Mouse (Mus musculus): ENCODE data around the gene Prkar2a. TPM values are rescaled to one million over a fixed set of nuclear protein-coding genes. Genes with fewer than 3 reads are reported as not detected.
"Not testable (repeated sequence)": the region's sequence is repeated elsewhere in the genome, so short reads cannot be mapped to it uniquely, and the experiment has no call there.

Prkar2a gene
- total RNA-seq (2017): 13.1 to 24.5 TPM (median 23.8 TPM) in 3 replicates

GRCm38 (mm10) chr9:108689106-108689505, at the start of gene Prkar2a:
Prkar2a (plus strand) TSS chr9:108689314.
- ATAC-seq (replicated peaks; ENCODE audit: insufficient number of reproducible peaks, low FRiP score, low TSS enrichment, poor library complexity, severe bottlenecking): no peak

GRCm38 (mm10) chr9:108639825-108640224, 49.3 kb upstream of the Prkar2a start:
- peak; percentile 56; the same call in 1 of the 2 replicates for ATAC-seq (replicated peaks; ENCODE audit: insufficient number of reproducible peaks, low FRiP score, low TSS enrichment, poor library complexity, severe bottlenecking)

GRCm38 (mm10) chr9:108648166-108648565, 40.9 kb upstream of the Prkar2a start:
- ATAC-seq (replicated peaks; ENCODE audit: insufficient number of reproducible peaks, low FRiP score, low TSS enrichment, poor library complexity, severe bottlenecking): no peak

DNA sequence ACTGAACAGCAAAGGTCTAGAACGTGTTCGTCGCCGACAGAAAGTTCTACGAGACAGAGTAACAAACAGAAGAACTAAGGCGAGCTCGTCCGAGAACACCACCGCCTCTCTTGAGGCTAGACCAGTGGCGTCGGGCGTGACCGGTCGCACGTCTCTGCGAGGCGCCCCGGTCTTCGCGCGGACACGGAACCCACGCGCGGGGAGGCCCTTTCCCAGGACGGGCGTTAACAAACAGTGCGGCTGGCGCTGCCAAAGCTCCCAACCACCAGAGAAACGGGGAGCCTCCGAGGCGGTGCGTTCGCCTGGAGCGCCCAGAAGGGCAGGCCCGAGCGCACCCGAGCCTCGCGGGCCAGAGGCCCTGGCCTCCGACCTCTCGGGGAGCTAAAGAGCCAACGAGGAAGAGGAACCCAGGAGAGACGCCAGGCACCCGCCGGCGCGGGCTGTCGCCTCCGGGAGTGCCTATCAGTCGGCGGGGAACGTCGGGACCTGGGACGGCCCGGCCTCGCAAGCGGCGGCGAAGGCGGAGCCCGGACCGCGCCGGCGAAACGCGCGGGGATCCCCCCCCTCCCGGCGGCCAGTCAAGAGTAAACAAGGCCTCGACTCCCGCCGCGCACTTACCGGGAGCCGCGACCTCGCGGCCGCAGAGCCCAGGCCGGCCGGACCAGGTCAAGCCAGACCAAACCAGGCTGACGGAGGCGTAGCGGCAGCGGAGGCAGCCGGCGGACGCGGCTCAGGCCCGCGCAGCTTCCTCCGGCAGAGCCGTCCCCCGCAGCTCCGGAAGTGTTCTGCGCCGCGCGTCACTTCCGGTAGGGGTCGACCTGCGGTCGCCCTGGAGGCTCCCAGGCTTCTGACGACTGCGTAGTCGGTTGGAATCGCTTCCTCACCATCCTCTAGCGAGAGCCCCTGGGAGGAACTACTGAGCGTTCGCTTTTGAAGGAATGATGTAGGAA, 40.2 kb upstream of the Prkar2a start, which contains the start of gene Arih2:
TSS of gene Arih2 (minus strand) at position 776 of the 950 bp plus-strand sequence.
- ATAC-seq (replicated peaks; ENCODE audit: insufficient number of reproducible peaks, low FRiP score, low TSS enrichment, poor library complexity, severe bottlenecking): peak; percentile 95

DNA sequence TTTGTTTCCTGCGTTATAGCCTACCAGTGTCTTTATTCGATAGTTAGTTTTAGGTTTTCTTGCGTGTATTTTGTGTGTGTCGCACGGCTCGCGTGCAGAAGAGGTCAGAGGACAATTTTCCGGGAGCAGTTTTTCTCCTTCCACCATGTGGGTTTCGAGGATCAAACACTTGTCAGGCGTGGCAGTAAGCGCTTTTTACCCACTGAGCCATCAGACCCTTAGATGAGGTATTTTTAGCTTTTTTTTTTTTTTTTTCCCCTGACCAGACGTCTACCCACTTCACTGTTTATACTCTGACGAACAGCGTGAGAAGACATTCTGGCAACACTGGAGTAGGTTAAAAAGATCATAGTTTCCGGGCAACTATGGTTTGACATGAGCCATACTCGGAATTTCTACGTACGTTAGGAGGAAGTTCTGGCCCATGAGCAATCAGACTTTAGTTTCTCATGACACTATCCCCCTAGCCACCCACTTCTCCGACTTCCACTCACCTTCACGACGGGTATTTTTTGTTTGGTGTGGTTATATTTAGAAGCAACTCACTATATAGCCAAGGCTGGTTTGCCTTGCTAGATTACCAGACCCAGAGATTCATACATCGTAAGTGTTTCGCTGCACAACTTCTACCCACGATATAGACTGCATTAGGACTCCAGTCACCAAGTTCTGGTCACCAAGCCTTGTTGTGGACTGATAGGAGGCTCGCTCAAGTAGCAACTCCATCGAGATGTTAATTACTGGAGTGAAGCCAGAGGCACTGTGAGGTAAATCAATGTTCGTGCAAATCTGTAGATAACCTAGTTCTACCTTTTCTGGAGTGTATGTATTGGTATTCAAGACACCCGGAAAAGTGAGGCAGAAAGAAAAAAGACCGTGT, 39.3 kb upstream of the Prkar2a start:
- peak; percentile 41; the same call in 1 of the 2 replicates for ATAC-seq (replicated peaks; ENCODE audit: insufficient number of reproducible peaks, low FRiP score, low TSS enrichment, poor library complexity, severe bottlenecking)

DNA sequence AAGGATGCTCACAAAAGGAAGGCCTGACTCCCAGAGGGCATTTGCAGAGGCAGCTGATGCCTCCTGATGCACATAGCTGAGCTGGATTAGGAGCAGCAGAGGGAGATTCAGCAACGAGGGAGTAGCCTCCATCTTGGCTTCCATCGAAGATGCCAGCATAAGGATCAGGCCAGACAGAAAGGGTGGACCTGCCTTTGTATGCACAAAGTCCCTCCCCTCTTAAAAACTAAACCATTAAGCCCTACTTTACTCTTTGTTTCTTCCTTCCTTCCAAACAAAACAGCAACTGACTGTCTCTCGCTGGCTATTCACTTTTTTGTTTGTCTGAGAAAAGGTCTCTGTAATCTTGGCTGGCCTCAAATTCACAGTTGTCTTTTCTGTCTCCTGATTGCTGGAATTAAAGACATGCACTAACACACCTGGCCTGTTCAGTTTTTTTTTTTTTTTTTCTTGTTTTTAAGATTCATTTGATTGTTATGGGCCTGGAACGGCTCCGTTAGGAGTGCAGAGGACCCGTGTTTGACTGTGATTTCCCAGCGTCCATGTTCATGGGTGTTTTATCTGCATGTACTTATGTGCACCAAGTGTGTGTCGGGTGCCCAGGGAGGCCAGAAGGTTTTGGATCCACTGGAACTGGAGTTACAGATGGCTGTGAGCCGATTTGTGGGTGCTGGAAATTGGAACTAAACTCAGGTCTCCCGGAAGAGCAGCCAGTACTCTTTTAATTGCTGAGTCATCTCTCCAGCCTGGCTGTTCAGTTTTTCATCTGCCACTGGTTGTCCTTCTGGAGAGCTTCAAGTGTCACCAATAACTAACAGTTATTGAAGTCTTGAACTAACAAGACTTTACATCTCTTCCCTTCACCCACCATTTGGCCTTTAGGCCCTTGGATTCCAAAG, 34.3 kb upstream of the Prkar2a start:
- no peak for ATAC-seq (replicated peaks; ENCODE audit: insufficient number of reproducible peaks, low FRiP score, low TSS enrichment, poor library complexity, severe bottlenecking)

- not testable (repeated sequence) for ATAC-seq (replicated peaks; ENCODE audit: insufficient number of reproducible peaks, low FRiP score, low TSS enrichment, poor library complexity, severe bottlenecking)
Observed at GRCm38 (mm10) chr9:108655865-108656264, 33.2 kb upstream of the Prkar2a start.

GRCm38 (mm10) chr9:108661677-108662612, 27.2 kb upstream of the Prkar2a start, which contains the start of gene Slc25a20:
Slc25a20 (plus strand) TSS chr9:108662088.
- ATAC-seq (replicated peaks; ENCODE audit: insufficient number of reproducible peaks, low FRiP score, low TSS enrichment, poor library complexity, severe bottlenecking): peak; percentile 96

GRCm38 (mm10) chr9:108662660-108663059, 26.5 kb upstream of the Prkar2a start:
- no peak for ATAC-seq (replicated peaks; ENCODE audit: insufficient number of reproducible peaks, low FRiP score, low TSS enrichment, poor library complexity, severe bottlenecking)

DNA sequence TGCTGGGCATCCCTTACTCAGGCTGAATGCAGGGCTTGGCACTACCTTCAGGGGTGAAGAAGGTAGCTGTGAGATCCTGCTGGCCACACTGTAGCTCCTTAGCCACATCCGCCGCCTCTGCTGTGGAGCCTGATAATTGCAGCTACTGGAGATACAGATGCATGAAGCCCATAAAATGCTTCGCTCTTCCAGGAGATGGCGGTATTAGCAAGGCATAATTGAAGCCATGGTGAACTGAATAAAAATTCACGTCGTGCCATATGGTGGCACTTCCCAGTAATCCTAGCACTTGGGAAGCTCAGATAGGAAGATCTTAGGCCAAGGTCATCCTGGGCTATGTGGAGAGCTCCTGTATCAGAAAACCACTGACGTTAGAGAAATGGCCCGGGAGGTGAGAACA, 19.2 kb upstream of the Prkar2a start:
- no peak for ATAC-seq (replicated peaks; ENCODE audit: insufficient number of reproducible peaks, low FRiP score, low TSS enrichment, poor library complexity, severe bottlenecking)

DNA sequence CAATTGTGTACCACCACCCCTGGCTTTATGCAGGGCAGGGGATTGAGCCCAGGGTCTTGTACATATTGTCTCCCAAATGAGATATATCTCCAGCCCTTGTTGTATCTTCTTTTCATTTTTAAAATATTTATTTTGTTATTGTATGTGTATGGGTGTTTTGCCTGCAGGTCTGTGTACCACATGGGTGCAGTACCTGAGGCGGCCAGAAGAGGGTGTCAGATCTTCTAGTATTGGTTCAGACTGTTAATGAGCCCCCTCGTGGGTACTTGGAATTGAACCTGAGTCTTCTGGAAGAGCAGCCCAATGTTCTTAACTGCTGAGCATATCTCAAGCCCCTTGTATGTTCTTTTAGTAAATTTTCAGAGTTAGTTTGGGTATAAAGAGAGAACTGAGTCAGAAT, 16.0 kb upstream of the Prkar2a start:
- ATAC-seq (replicated peaks; ENCODE audit: insufficient number of reproducible peaks, low FRiP score, low TSS enrichment, poor library complexity, severe bottlenecking): no peak

DNA sequence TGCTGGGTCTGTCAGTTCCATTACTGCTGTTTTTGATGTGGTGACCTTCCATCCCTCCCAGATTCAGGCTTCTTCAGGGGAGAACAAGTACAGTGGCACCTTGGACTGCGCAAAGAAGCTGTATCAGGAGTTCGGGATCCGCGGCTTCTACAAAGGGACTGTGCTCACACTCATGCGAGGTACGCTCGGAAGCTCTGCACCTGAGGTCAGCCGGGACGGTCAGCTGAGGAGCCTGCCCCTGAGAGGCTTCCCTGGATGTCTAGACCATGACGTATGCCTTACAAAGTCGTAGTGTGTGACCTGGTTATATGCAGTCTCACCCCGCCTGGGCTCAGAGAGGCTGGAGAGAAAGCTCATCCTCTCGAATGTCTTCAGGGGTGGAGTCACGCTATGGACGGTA, 9.1 kb upstream of the Prkar2a start:
- ATAC-seq (replicated peaks; ENCODE audit: insufficient number of reproducible peaks, low FRiP score, low TSS enrichment, poor library complexity, severe bottlenecking): no peak

- no peak for ATAC-seq (replicated peaks; ENCODE audit: insufficient number of reproducible peaks, low FRiP score, low TSS enrichment, poor library complexity, severe bottlenecking)
Observed at GRCm38 (mm10) chr9:108686475-108686887, 2.6 kb upstream of the Prkar2a start.

DNA sequence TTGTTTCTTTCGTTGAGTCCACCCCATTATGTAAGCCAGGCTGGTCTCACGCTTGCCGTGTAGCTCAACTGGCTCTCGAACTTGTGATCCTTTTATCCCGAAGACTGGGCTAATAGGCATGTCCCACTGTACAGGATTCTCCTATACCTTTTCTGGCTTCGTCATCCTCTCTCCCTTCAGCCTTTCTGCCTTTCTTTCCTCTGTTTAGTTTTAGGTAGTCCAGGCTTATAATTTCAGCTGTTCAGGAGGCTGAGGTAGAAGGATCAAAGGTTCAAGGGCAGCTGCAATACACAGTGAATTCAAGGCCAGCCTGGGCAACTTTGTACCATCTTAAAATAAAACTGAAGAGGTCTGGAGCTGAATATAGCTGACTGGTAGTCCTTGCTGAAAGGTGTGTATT, 1.9 kb upstream of the Prkar2a start:
- no peak for ATAC-seq (replicated peaks; ENCODE audit: insufficient number of reproducible peaks, low FRiP score, low TSS enrichment, poor library complexity, severe bottlenecking)

DNA sequence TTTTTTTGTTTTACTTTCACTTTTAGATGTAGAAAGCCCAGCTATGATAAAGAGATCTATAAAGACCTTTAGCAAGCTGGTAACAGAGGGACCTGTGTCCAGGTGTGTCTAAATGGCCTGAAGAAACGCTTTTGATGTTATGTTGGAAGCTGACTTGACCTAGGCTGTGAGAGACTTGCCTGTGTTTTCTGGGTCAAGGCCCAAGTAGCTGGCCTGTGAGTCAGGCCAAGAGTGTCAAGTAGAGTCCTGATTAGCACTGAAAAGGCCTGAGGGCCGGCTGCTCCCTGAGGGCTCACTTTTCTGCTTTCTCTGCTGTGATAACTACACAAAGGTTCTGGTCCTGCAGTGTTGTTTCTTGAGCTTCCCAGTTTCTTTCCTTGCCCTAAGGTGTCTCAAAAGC, 1.4 kb upstream of the Prkar2a start:
- ATAC-seq (replicated peaks; ENCODE audit: insufficient number of reproducible peaks, low FRiP score, low TSS enrichment, poor library complexity, severe bottlenecking): no peak

DNA sequence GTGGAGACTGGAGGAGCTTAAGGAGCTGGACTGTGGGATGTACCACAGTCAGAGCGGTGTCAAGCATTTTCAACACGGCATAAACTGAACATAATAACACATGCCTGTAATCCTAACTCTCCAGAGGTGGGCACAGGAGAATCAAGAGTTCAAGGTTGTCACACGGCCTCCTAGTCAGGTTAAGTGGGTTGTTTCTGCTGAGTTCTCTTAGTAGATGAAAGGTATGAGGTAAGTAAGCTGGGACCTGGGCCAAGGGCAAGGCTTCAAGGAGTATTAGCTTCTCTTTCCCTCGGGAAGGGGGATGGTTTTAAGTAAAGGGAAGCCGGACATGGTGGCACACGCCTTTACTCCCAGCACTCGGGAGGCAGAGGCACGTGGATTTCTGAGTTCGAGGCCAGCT, 663 bp upstream of the Prkar2a start:
- ATAC-seq (replicated peaks; ENCODE audit: insufficient number of reproducible peaks, low FRiP score, low TSS enrichment, poor library complexity, severe bottlenecking): no peak

DNA sequence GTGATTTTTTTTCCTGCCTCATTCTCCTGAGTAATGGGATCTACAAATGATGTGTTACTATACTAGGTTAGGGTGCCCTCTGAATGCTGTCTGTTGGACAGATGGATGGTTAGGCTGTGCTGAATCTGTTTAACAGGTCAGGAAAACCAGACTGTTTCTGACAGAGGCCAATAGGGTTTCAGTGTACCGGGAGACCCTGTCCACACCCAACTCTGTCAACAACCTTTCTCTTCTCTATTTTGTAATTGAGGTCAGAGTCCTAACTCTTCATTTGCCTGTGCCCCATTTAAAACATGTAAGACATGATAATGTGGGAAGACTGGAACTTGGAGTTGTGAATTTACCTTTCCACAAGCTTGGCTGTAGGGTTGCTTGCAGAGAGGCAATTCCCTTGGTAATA, 879 bp downstream of the Prkar2a start:
- no peak for ATAC-seq (replicated peaks; ENCODE audit: insufficient number of reproducible peaks, low FRiP score, low TSS enrichment, poor library complexity, severe bottlenecking)
